Mouse (Mus musculus): ENCODE measurements around the gene 1700057G04Rik. TPM values are rescaled to one million over a fixed set of nuclear protein-coding genes. Genes with fewer than 3 reads are reported as not detected.

1700057G04Rik gene
- polyA plus RNA-seq, 1 experiment from 2014 or later = not detected

Small RNA genes within 50 kb of the gene (microRNA-seq; reads per million reads assigned to microRNA genes)
- not detected for gene Mir6386

Other genes starting within 250 kb of the 1700057G04Rik start
- gene Plscr5, start 116.4 kb upstream of the 1700057G04Rik start, polyA plus RNA-seq (2016; fragmentation: Nextera tagmentation; extraction: Ambion mirVana) = not detected in 2 replicates
- 23.1 and 23.8 TPM in 2 replicates for gene Plscr1, start 59.6 kb upstream of the 1700057G04Rik start, polyA plus RNA-seq (2016; fragmentation: Nextera tagmentation; extraction: Ambion mirVana)
- gene Plscr2, start 33.8 kb upstream of the 1700057G04Rik start, polyA plus RNA-seq (2016; fragmentation: Nextera tagmentation; extraction: Ambion mirVana) = 0.38 and 0.76 TPM in 2 replicates
- 0.36 and 0.41 TPM in 2 replicates for gene Plscr4, start 148.0 kb downstream of the 1700057G04Rik start, polyA plus RNA-seq (2016; fragmentation: Nextera tagmentation; extraction: Ambion mirVana)
- gene Plod2, start 232.8 kb downstream of the 1700057G04Rik start, polyA plus RNA-seq (2016; fragmentation: Nextera tagmentation; extraction: Ambion mirVana) = 6.0 and 6.6 TPM in 2 replicates